Mouse (Mus musculus): ENCODE results near the gene Ror1.

Gene Ror1

GRCm38 (mm10) chr4:100118676-100119075 is 23.1 kb downstream of the Ror1 start:
- DNase-seq (ENCODE audit: low read depth) = no peak

GRCm38 (mm10) chr4:100119431-100119830 is 23.8 kb downstream of the Ror1 start:
- no peak for DNase-seq (ENCODE audit: low read depth)

- no peak for DNase-seq (ENCODE audit: low read depth)
Measured at GRCm38 (mm10) chr4:100120547-100120946, 25.0 kb downstream of the Ror1 start.

GRCm38 (mm10) chr4:100122436-100122835 is 26.8 kb downstream of the Ror1 start:
- DNase-seq (ENCODE audit: low read depth) = no peak

- DNase-seq (ENCODE audit: low read depth) = no peak
Measured at GRCm38 (mm10) chr4:100123519-100123918, 27.9 kb downstream of the Ror1 start.

- no peak for DNase-seq (ENCODE audit: low read depth)
Measured at GRCm38 (mm10) chr4:100124056-100124455, 28.5 kb downstream of the Ror1 start.

- no peak for DNase-seq (ENCODE audit: low read depth)
Measured at GRCm38 (mm10) chr4:100124935-100125334, 29.3 kb downstream of the Ror1 start.

- no peak for DNase-seq (ENCODE audit: low read depth)
Measured at GRCm38 (mm10) chr4:100126531-100127310, 31.1 kb downstream of the Ror1 start.

- DNase-seq (ENCODE audit: low read depth) = no peak
Measured at GRCm38 (mm10) chr4:100128026-100128922, 32.7 kb downstream of the Ror1 start.

GRCm38 (mm10) chr4:100129201-100129600 is 33.6 kb downstream of the Ror1 start:
- no peak for DNase-seq (ENCODE audit: low read depth)

GRCm38 (mm10) chr4:100130771-100131475 is 35.3 kb downstream of the Ror1 start:
- DNase-seq (ENCODE audit: low read depth) = no peak

GRCm38 (mm10) chr4:100131488-100131887 is 35.9 kb downstream of the Ror1 start:
- no peak for DNase-seq (ENCODE audit: low read depth)

- no peak for DNase-seq (ENCODE audit: low read depth)
Measured at GRCm38 (mm10) chr4:100132261-100132660, 36.7 kb downstream of the Ror1 start.

GRCm38 (mm10) chr4:100136046-100136445 is 40.5 kb downstream of the Ror1 start:
- DNase-seq (ENCODE audit: low read depth) = no peak

- no peak for DNase-seq (ENCODE audit: low read depth)
Measured at GRCm38 (mm10) chr4:100137102-100137835, 41.7 kb downstream of the Ror1 start.

- no peak for DNase-seq (ENCODE audit: low read depth)
Measured at GRCm38 (mm10) chr4:100141626-100142025, 46.0 kb downstream of the Ror1 start.

- no peak for DNase-seq (ENCODE audit: low read depth)
Measured at GRCm38 (mm10) chr4:100144744-100145143, 49.2 kb downstream of the Ror1 start.

GRCm38 (mm10) chr4:100150797-100151196 is 55.2 kb downstream of the Ror1 start:
- DNase-seq (ENCODE audit: low read depth) = no peak

GRCm38 (mm10) chr4:100154560-100155130 is 59.1 kb downstream of the Ror1 start:
- no peak for DNase-seq (ENCODE audit: low read depth)

GRCm38 (mm10) chr4:100155731-100156130 is 60.1 kb downstream of the Ror1 start:
- DNase-seq (ENCODE audit: low read depth) = no peak

- DNase-seq (ENCODE audit: low read depth) = no peak
Measured at GRCm38 (mm10) chr4:100158401-100158800, 62.8 kb downstream of the Ror1 start.
